Mouse (Mus musculus): Measurements from ENCODE around the gene Tle3.

Gene Tle3

GRCm38 (mm10) chr9:61371755-61372509 lies at the start of gene Tle3:
Gene Tle3 (plus strand): TSS chr9:61372366.
- DNase-seq (ENCODE audit: low spot score in 2 of 2): peak; percentile 97 to 99

GRCm38 (mm10) chr9:61323221-61323620 lies 48.9 kb upstream of the Tle3 start:
- no peak for DNase-seq (ENCODE audit: low spot score in 2 of 2)

DNA sequence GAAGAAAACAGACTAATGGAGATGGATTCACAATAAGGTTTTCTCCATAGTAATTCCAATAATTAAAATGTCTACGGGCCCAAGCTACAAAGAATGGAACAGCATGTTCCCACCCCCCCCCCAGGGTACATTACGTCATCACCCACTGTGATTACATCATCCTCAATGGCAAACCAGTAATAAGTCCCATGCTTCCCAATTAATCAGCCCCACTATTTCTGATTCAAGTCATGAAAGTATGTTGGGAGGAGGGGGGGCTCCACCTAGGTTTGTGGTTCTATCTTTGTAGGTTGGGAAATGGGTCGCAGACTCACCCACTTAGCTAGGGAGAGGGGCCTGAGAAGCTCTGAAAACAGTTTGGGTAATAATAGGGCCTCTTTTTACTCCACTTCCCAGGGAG lies 48.3 kb upstream of the Tle3 start:
- DNase-seq (ENCODE audit: low spot score in 2 of 2): no peak

GRCm38 (mm10) chr9:61324354-61324753 lies 47.8 kb upstream of the Tle3 start:
- DNase-seq (ENCODE audit: low spot score in 2 of 2): no peak

DNA sequence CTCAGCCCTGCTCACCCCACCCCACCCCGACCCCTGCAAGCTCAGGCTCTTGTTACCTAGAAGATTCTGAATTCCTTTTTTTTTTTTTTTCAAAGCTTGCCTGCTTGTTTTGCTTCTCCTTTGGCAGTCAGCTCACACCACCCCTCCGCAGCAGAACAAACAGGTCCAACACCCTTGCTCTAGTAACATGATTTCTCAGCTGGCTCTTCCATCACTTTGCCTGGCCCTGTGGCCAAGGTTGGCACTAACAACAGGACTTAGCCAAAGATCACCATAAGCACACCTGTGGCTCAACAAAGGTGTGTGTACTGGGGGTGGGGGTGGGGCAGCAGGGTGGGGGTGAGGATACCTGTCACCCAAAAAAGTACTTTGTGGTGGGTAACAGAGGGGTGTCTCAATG lies 47.2 kb upstream of the Tle3 start:
- DNase-seq (ENCODE audit: low spot score in 2 of 2): no peak

DNA sequence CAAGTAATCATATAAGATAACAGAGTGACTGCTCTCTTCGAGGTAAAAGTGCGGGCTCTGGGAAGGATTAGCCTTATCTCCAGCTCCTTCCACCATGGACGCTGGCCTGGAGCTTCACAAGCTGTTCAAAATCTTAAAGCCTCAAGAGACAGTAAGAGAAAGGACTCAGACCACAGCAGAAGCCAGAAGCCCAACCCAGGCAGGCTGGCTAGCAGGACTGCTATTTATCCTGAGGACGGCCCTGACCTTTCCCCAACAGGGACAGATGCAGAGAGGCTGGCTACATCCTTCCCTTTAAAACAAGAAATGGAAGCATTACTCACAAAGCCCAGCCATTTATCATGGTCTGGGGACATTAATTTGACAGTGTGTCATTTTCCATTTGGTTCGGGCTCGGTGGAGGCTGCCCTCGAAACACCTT lies 46.2 kb upstream of the Tle3 start:
- DNase-seq (ENCODE audit: low spot score in 2 of 2): no peak

DNA sequence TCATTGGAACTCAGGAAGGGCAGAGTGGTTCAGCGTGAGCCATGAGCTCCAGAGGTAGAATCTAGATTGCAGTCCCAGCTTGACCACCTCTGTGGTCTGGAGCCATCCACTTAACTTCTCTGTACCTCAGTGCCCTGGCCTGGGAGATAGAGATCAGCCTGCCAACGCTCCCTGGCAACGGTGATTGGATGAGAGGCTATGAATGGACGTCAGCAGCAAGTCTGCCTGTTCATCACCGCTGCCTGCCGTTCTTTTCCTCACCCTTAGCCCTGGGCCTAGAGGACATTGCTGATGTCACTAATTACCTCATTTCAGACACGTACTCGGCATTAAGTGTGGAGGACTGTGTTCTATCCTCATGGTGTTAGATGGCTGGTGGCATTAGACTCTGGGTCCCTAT lies 45.2 kb upstream of the Tle3 start:
- no peak for DNase-seq (ENCODE audit: low spot score in 2 of 2)

- no peak for DNase-seq (ENCODE audit: low spot score in 2 of 2)
Observed at GRCm38 (mm10) chr9:61328173-61328572, 44.0 kb upstream of the Tle3 start.

DNA sequence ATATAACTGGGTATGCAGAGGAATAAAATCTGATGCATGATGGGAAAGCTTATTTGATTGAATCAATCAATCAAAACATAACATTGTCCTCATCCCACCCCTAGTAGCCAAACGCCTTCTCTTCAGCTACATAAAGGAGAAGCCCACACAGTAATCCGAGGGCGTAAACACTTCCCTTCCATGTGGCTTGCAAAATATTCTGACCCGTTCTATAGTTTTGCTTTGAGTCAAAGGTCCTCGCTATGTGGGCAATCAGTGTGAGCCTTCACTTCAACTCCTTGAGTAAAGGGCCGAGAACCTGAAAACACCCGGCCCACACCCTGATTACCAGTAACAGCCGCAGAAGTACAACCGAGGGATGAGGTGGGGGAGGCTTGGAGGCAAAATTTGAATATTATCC lies 41.4 kb upstream of the Tle3 start:
- no peak for DNase-seq (ENCODE audit: low spot score in 2 of 2)

GRCm38 (mm10) chr9:61332226-61332936 lies 39.8 kb upstream of the Tle3 start:
- no peak for DNase-seq (ENCODE audit: low spot score in 2 of 2)

- DNase-seq (ENCODE audit: low spot score in 2 of 2): no peak
Observed at GRCm38 (mm10) chr9:61336179-61336578, 36.0 kb upstream of the Tle3 start.

- no peak for DNase-seq (ENCODE audit: low spot score in 2 of 2)
Observed at GRCm38 (mm10) chr9:61336591-61337587, 35.3 kb upstream of the Tle3 start.

- DNase-seq (ENCODE audit: low spot score in 2 of 2): no peak
Observed at GRCm38 (mm10) chr9:61337665-61338064, 34.5 kb upstream of the Tle3 start.

- DNase-seq (ENCODE audit: low spot score in 2 of 2): no peak
Observed at GRCm38 (mm10) chr9:61339311-61339710, 32.9 kb upstream of the Tle3 start.

- DNase-seq (ENCODE audit: low spot score in 2 of 2): no peak
Observed at GRCm38 (mm10) chr9:61340333-61340732, 31.8 kb upstream of the Tle3 start.

GRCm38 (mm10) chr9:61342297-61342696 lies 29.9 kb upstream of the Tle3 start:
- no peak for DNase-seq (ENCODE audit: low spot score in 2 of 2)

GRCm38 (mm10) chr9:61344684-61345083 lies 27.5 kb upstream of the Tle3 start:
- DNase-seq (ENCODE audit: low spot score in 2 of 2): no peak

DNA sequence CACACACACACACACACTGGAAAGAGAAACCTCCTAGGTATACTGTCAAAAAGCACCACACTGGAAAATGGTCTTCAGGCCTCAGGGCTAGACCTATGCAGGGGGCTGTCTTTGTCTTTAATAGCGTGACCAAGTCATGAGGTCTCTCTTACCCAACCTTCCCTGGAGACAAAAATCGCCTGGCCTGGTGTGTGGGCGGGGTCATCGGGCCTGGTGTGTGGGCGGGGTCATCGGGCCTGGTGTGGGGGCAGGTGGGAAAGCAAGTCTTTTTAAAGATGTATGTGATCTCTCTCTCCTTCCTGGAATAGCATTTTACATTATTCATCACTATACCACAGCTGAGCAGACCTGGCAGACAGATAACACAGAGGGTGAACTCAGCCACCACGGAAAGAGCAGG lies 25.2 kb upstream of the Tle3 start:
- no peak for DNase-seq (ENCODE audit: low spot score in 2 of 2)

- no peak for DNase-seq (ENCODE audit: low spot score in 2 of 2)
Observed at GRCm38 (mm10) chr9:61348036-61348435, 24.1 kb upstream of the Tle3 start.

DNA sequence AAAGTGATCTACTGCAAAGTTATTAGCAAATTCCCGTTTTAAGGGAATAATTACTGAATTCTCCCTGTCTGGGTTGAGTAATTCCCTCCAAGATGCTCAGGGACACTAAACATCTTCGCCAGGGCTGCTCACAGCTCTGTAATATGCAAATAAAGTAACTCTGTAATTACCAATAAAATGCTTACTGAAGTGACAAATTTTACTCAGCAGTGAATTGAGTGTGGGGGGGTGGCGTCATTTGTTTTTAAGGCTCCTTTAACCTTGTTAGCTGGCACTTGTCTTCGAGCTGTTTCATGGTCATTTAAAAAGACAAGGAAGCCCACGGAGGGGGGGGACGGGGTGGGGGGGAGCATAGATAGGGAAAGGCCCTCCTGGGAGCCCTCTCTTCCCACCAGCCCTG lies 23.6 kb upstream of the Tle3 start:
- DNase-seq (ENCODE audit: low spot score in 2 of 2): no peak

DNA sequence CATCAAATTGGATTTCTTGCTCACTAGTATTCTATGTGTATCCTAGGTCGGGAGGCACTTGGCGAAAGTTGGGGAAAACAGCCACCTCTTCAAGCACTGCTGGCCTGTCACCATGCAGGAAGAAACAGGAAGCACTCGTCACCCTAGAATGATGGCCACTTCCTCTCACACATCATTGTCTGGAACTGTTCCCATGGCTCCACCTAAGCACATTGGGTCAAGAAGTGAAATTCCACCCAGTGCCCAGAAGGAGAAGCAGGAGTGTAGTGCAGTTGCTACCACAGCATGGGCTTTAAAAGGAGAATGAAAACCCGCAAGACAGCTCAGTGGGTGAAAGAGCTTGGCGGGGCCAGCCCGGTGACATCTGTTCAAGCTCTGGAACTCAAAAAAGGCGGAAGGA lies 22.5 kb upstream of the Tle3 start:
- no peak for DNase-seq (ENCODE audit: low spot score in 2 of 2)

GRCm38 (mm10) chr9:61351164-61351563 lies 21.0 kb upstream of the Tle3 start:
- DNase-seq (ENCODE audit: low spot score in 2 of 2): no peak

All from frontal cortex, postnatal 14 days (tissue).